Comparison of ENCODE assay signal across 8 mouse cellular contexts in the genomic region with DNA sequence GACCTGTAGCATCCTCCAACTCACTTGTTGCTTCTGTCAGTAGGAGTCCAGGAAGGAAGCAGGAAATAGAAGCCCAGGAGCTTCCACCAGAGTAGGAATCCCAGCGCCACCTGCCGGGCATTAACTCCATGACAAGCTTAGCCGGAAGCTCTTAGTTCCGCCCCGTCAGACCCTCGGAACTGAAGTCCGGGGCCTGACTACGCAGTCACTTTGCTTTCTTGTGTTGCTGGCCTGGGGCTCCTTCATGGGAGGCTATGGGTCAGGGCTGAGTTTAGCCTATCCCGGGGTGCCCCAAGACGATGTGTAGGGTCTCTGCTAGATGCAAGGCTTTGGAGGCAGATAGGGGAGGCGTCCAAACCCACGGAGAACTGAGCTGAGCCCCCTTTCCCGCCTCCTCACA. TPM values are rescaled to one million over a fixed set of nuclear protein-coding genes. Genes with fewer than 3 reads are reported as not detected.
A peak's percentile ranks its signal among the peaks of the same experiment; 100 is the strongest.
DNase-seq lines count a peak whose midpoint lies in the region; ATAC-seq lines count a peak whose summit lies in the region.

No protein-coding gene starts in this region.

- peak overlapping the region; percentile 37 for H3K9ac ChIP-seq in hindbrain, embryonic 16.5 days (ENCODE audit: low read depth, low read length)

- no peak overlapping the region for H3K27ac ChIP-seq in hindbrain, embryonic 16.5 days (ENCODE audit: low read depth, low read length)

- H3K27me3 ChIP-seq in hindbrain, embryonic 16.5 days (replicated peaks; ENCODE audit: control insufficient read depth, insufficient read depth, low read length), result no peaks in the 10 kb centered on the region

- H3K4me1 ChIP-seq in hindbrain, embryonic 16.5 days (ENCODE audit: control insufficient read depth, insufficient read depth, low read depth, low read length), result no peaks in the 10 kb centered on the region; the same call in 1 of the 2 replicates

- peak overlapping the region; percentile 59 for H3K4me2 ChIP-seq in hindbrain, embryonic 16.5 days (ENCODE audit: low read length)

- peak; percentile 64 for DNase-seq in T-cell, adult 2 months (ENCODE audit: low spot score)
- peak; percentile 75 to 77 for DNase-seq in cerebellum, postnatal 36 days
- peak; percentile 87 for DNase-seq in gastrocnemius, adult 18-20 months (ENCODE audit: low spot score)
- peak; percentile 73 to 78 for DNase-seq in left cerebral cortex, adult 18-20 months (ENCODE audit: low spot score in 2 of 2)
- DNase-seq in lung, postnatal 4 days, result peak; percentile 87 to 91
- DNase-seq in retina, postnatal 1 day, result peak; percentile 92
- peak; percentile 91 for DNase-seq in thymus, postnatal 4 days

- no peaks in the 10 kb centered on the region for H3K36me3 ChIP-seq in hindbrain, embryonic 16.5 days (ENCODE audit: control insufficient read depth, insufficient read depth, low read length)

- H3K9me3 ChIP-seq in hindbrain, embryonic 16.5 days (ENCODE audit: control insufficient read depth, low read length), result no peaks in the 10 kb centered on the region

- 3% methylated on average over 13 of the region's 13 CpGs for WGBS in hindbrain, embryonic 16.5 days

- peak overlapping the region; percentile 36 for H3K4me3 ChIP-seq in hindbrain, embryonic 16.5 days (ENCODE audit: low read length)

- ATAC-seq in hindbrain, embryonic 16.5 days, result peak; percentile 67

RNA-seq across cellular contexts. Expression of a gene that starts 19.7 kb away (rescaled TPM):
- total RNA-seq in gastrocnemius, adult 18-20 months (2021), result 1 to 10 TPM; 1.1 to 1.7 TPM
- polyA plus RNA-seq in hindbrain, embryonic 16.5 days (2015; fragmentation: Nextera tagmentation; extraction: Ambion mirVana), result 6.5 and 9.8 TPM in 2 replicates
- 1 to 10 TPM; 2.1 to 3.1 TPM for total RNA-seq in left cerebral cortex, adult 18-20 months (2021)

RNA-seq across cellular contexts. Expression of a gene that starts 20.5 kb away (rescaled TPM):
- total RNA-seq in gastrocnemius, adult 18-20 months (2021), result 1 to 10 TPM; 3.6 to 4.1 TPM
- 26.9 and 29.5 TPM in 2 replicates for polyA plus RNA-seq in hindbrain, embryonic 16.5 days (2015; fragmentation: Nextera tagmentation; extraction: Ambion mirVana)
- total RNA-seq in left cerebral cortex, adult 18-20 months (2021), result 10 to 100 TPM; 20.8 to 25.0 TPM

Comparison
In these comparisons a context has a peak if more than half of its experiments do, and no peak if none do; other contexts are left out.
1. RNA of a gene that starts 20.5 kb away (total RNA-seq): 20.8 to 25.0 TPM in left cerebral cortex, adult 18-20 months; 3.6 to 4.1 TPM in gastrocnemius, adult 18-20 months; every median in the first group is over 4 times any median in the second.
2. Peak in every context shown above with its lines, with median percentiles within 50 percentile points of each other: DNase-seq.